Mouse (Mus musculus): ENCODE measurements at regions not wholly inside any gene's neighbourhood (a gene's known extent, or its start where the extent isn't known, plus 50 kb on each side); places are given as distances from the start of the nearest gene placed in this dataset.
A peak's percentile ranks its signal among the peaks of the same experiment; 100 is the strongest.

- H3K27ac ChIP-seq (ENCODE audit: low read depth, low read length), result no peak overlapping the region
- no peak overlapping the region for H3K4me3 ChIP-seq (ENCODE audit: low read depth, low read length)
- DNase-seq (ENCODE audit: low spot score), result peak; percentile 85
- peak; percentile 80 for ATAC-seq (ENCODE audit: low FRiP score)
- H3K9ac ChIP-seq (replicated peaks; ENCODE audit: low read length, poor library complexity, severe bottlenecking), result no peak overlapping the region
- H3K4me1 ChIP-seq (ENCODE audit: insufficient read depth, low read length), result no peaks in the 10 kb centered on the region
- WGBS, result 59% methylated on average over 5 of the region's 5 CpGs
- no peaks in the 10 kb centered on the region for H3K27me3 ChIP-seq (ENCODE audit: insufficient read depth, low read length)
- TF ChIP-seq CTCF (IDR thresholded peaks at IDR 0.05), result 0 out of 2 replicates have a peak, but pooled peaks have one; percentile 2
- no peaks in the 10 kb centered on the region for H3K36me3 ChIP-seq (ENCODE audit: insufficient read depth, low read length)
- no peak overlapping the region for H3K4me2 ChIP-seq (ENCODE audit: low read depth, low read length, poor library complexity, severe bottlenecking)
- H3K9me3 ChIP-seq (ENCODE audit: low read length), result no peaks in the 10 kb centered on the region
Observed at GRCm38 (mm10) chr10:37314746-37315430, 176.2 kb upstream of the Marcks start.

- Histone ChIP-seq H3K4me3 (ENCODE audit: low read depth, low read length) (no peak overlapping the region), H3K9ac (replicated peaks; ENCODE audit: low read length, poor library complexity, severe bottlenecking) (no peak overlapping the region), H3K36me3 (ENCODE audit: insufficient read depth, low read length) (no peaks in the 10 kb centered on the region), H3K27ac (ENCODE audit: low read depth, low read length) (no peak overlapping the region), H3K27me3 (ENCODE audit: insufficient read depth, low read length) (no peaks in the 10 kb centered on the region), H3K4me1 (ENCODE audit: insufficient read depth, low read length) (no peaks in the 10 kb centered on the region), H3K9me3 (ENCODE audit: low read length) (no peaks in the 10 kb centered on the region), H3K4me2 (ENCODE audit: low read depth, low read length, poor library complexity, severe bottlenecking) (no peak overlapping the region)
- TF ChIP-seq CTCF (IDR thresholded peaks at IDR 0.05), result no peak
- DNase-seq (ENCODE audit: low spot score), result no peak
- no peak for ATAC-seq (ENCODE audit: low FRiP score)
Observed at GRCm38 (mm10) chr10:37313461-37313860, 174.7 kb upstream of the Marcks start.

- Histone ChIP-seq H3K4me3 (ENCODE audit: low read depth, low read length) (no peak overlapping the region), H3K36me3 (ENCODE audit: insufficient read depth, low read length) (no peaks in the 10 kb centered on the region), H3K4me1 (ENCODE audit: insufficient read depth, low read length) (no peaks in the 10 kb centered on the region), H3K9ac (replicated peaks; ENCODE audit: low read length, poor library complexity, severe bottlenecking) (no peak overlapping the region), H3K27me3 (ENCODE audit: insufficient read depth, low read length) (no peaks in the 10 kb centered on the region), H3K9me3 (ENCODE audit: low read length) (no peaks in the 10 kb centered on the region), H3K4me2 (ENCODE audit: low read depth, low read length, poor library complexity, severe bottlenecking) (no peak overlapping the region), H3K27ac (ENCODE audit: low read depth, low read length) (no peak overlapping the region)
- no peak for TF ChIP-seq CTCF (IDR thresholded peaks at IDR 0.05)
- DNase-seq (ENCODE audit: low spot score) (no peak), ATAC-seq (ENCODE audit: low FRiP score) (no peak)
- WGBS, result 85% methylated on average over 2 of the region's 2 CpGs
Observed at GRCm38 (mm10) chr10:37310266-37310945, 171.7 kb upstream of the Marcks start.

GRCm38 (mm10) chr10:37304656-37305055 lies 165.9 kb upstream of the Marcks start:
- H3K4me3 ChIP-seq (ENCODE audit: low read depth, low read length), result no peak overlapping the region
- H3K9me3 ChIP-seq (ENCODE audit: low read length), result no peaks in the 10 kb centered on the region
- H3K9ac ChIP-seq (replicated peaks; ENCODE audit: low read length, poor library complexity, severe bottlenecking), result no peak overlapping the region
- H3K36me3 ChIP-seq (ENCODE audit: insufficient read depth, low read length), result no peaks in the 10 kb centered on the region
- H3K4me1 ChIP-seq (ENCODE audit: insufficient read depth, low read length), result no peaks in the 10 kb centered on the region
- no peak for TF ChIP-seq CTCF (IDR thresholded peaks at IDR 0.05)
- ATAC-seq (ENCODE audit: low FRiP score) (no peak), DNase-seq (ENCODE audit: low spot score) (no peak)
- H3K4me2 ChIP-seq (ENCODE audit: low read depth, low read length, poor library complexity, severe bottlenecking), result no peak overlapping the region
- WGBS, result 46% methylated on average over 2 of the region's 2 CpGs
- no peak overlapping the region for H3K27ac ChIP-seq (ENCODE audit: low read depth, low read length)
- H3K27me3 ChIP-seq (ENCODE audit: insufficient read depth, low read length), result no peaks in the 10 kb centered on the region

GRCm38 (mm10) chr10:37300181-37300889 lies 161.6 kb upstream of the Marcks start:
- DNase-seq (ENCODE audit: low spot score) (no peak), ATAC-seq (ENCODE audit: low FRiP score) (no peak)
- H3K9ac ChIP-seq (replicated peaks; ENCODE audit: low read length, poor library complexity, severe bottlenecking), result no peak overlapping the region
- no peaks in the 10 kb centered on the region for H3K27me3 ChIP-seq (ENCODE audit: insufficient read depth, low read length)
- H3K9me3 ChIP-seq (ENCODE audit: low read length), result no peaks in the 10 kb centered on the region
- TF ChIP-seq CTCF (IDR thresholded peaks at IDR 0.05), result no peak
- H3K36me3 ChIP-seq (ENCODE audit: insufficient read depth, low read length), result no peaks in the 10 kb centered on the region
- no peaks in the 10 kb centered on the region for H3K4me1 ChIP-seq (ENCODE audit: insufficient read depth, low read length)
- 88% methylated on average over 5 of the region's 5 CpGs for WGBS
- H3K27ac ChIP-seq (ENCODE audit: low read depth, low read length), result no peak overlapping the region
- no peak overlapping the region for H3K4me2 ChIP-seq (ENCODE audit: low read depth, low read length, poor library complexity, severe bottlenecking)
- H3K4me3 ChIP-seq (ENCODE audit: low read depth, low read length), result no peak overlapping the region

All from midbrain, postnatal 0 days (tissue).